Mouse (Mus musculus): Measurements from ENCODE around the gene Fam25c. TPM values are rescaled to one million over a fixed set of nuclear protein-coding genes. Genes with fewer than 3 reads are reported as not detected.
"Not testable (repeated sequence)": the region's sequence is repeated elsewhere in the genome, so short reads cannot be mapped to it uniquely, and the experiment has no call there.

Fam25c gene
- total and polyA plus RNA-seq, 2 experiments, result 56.3 to 74.3 TPM

GRCm38 (mm10) chr14:34323576-34324085 lies 31.6 kb downstream of the Fam25c start:
- no peaks in the 10 kb centered on the region; the same call in 1 of the 2 replicates for H3K79me2 ChIP-seq (ENCODE audit: control insufficient read depth, insufficient read depth, low read length)
- no peak for TF ChIP-seq POLR2A (IDR thresholded peaks at IDR 0.05; ENCODE audit: extremely low read depth, insufficient read depth, low read length)
- no peak overlapping the region for H3K4me3 ChIP-seq (ENCODE audit: insufficient read depth, low read depth, low read length)
- no peak for DNase-seq (ENCODE audit: extremely low read depth, low read depth, low spot score)
- no peak overlapping the region for H3K9ac ChIP-seq (ENCODE audit: low read depth, low read length)
- no peaks in the 10 kb centered on the region for H3K27me3 ChIP-seq (ENCODE audit: control insufficient read depth, insufficient read depth, low read length)
- H3K36me3 ChIP-seq (ENCODE audit: control insufficient read depth, insufficient read depth, low read length), result peaks cover 69% of the 10 kb centered on the region
- no peak overlapping the region for H3K27ac ChIP-seq (replicated peaks; ENCODE audit: insufficient read depth, low read depth, low read length)
- WGBS, result 89% methylated on average over 5 of the region's 5 CpGs
- H3K4me1 ChIP-seq (ENCODE audit: control insufficient read depth, insufficient read depth, low read length), result no peaks in the 10 kb centered on the region; the same call in 1 of the 2 replicates

- Histone ChIP-seq H3K27ac (replicated peaks; ENCODE audit: insufficient read depth, low read depth, low read length) (no peak overlapping the region), H3K9ac (ENCODE audit: low read depth, low read length) (no peak overlapping the region), H3K36me3 (ENCODE audit: control insufficient read depth, insufficient read depth, low read length) (peaks cover 51% of the 10 kb centered on the region), H3K79me2 (ENCODE audit: control insufficient read depth, insufficient read depth, low read length) (peaks cover 14% of the 10 kb centered on the region; the same call in 1 of the 2 replicates), H3K27me3 (ENCODE audit: control insufficient read depth, insufficient read depth, low read length) (no peaks in the 10 kb centered on the region), H3K4me3 (ENCODE audit: insufficient read depth, low read depth, low read length) (no peak overlapping the region), H3K4me1 (ENCODE audit: control insufficient read depth, insufficient read depth, low read length) (peaks cover 12% of the 10 kb centered on the region)
- DNase-seq (ENCODE audit: extremely low read depth, low read depth, low spot score), result no peak
- TF ChIP-seq CTCF (IDR thresholded peaks at IDR 0.05; ENCODE audit: low read depth, low read length) (no peak), POLR2A (IDR thresholded peaks at IDR 0.05; ENCODE audit: extremely low read depth, insufficient read depth, low read length) (no peak)
Observed at GRCm38 (mm10) chr14:34318113-34318512, 37.1 kb downstream of the Fam25c start.

GRCm38 (mm10) chr14:34317431-34317830 lies 37.8 kb downstream of the Fam25c start:
- no peak overlapping the region for H3K4me3 ChIP-seq (ENCODE audit: insufficient read depth, low read depth, low read length)
- H3K27ac ChIP-seq (replicated peaks; ENCODE audit: insufficient read depth, low read depth, low read length), result no peak overlapping the region; the same call in 1 of the 2 replicates
- peaks cover 16% of the 10 kb centered on the region; the same call in 1 of the 2 replicates for H3K79me2 ChIP-seq (ENCODE audit: control insufficient read depth, insufficient read depth, low read length)
- no peak for DNase-seq (ENCODE audit: extremely low read depth, low read depth, low spot score)
- no peak overlapping the region for H3K9ac ChIP-seq (ENCODE audit: low read depth, low read length)
- H3K36me3 ChIP-seq (ENCODE audit: control insufficient read depth, insufficient read depth, low read length), result peaks cover 47% of the 10 kb centered on the region
- TF ChIP-seq POLR2A (IDR thresholded peaks at IDR 0.05; ENCODE audit: extremely low read depth, insufficient read depth, low read length), result no peak
- TF ChIP-seq CTCF (IDR thresholded peaks at IDR 0.05; ENCODE audit: low read depth, low read length), result no peak
- H3K27me3 ChIP-seq (ENCODE audit: control insufficient read depth, insufficient read depth, low read length), result no peaks in the 10 kb centered on the region
- peaks cover 12% of the 10 kb centered on the region for H3K4me1 ChIP-seq (ENCODE audit: control insufficient read depth, insufficient read depth, low read length)
- WGBS, result 34% methylated on average over 3 of the region's 3 CpGs

- TF ChIP-seq POLR2A (IDR thresholded peaks at IDR 0.05; ENCODE audit: extremely low read depth, insufficient read depth, low read length) (no peak), CTCF (IDR thresholded peaks at IDR 0.05; ENCODE audit: low read depth, low read length) (no peak)
- no peak for DNase-seq (ENCODE audit: extremely low read depth, low read depth, low spot score)
- no peak overlapping the region for H3K4me3 ChIP-seq (ENCODE audit: insufficient read depth, low read depth, low read length)
- H3K79me2 ChIP-seq (ENCODE audit: control insufficient read depth, insufficient read depth, low read length), result peaks cover 18% of the 10 kb centered on the region
- WGBS, result 24% methylated on average over 2 of the region's 2 CpGs
- 0 out of 2 replicates have a peak overlapping the region, but pooled peaks have one; percentile 41 for H3K9ac ChIP-seq (ENCODE audit: low read depth, low read length)
- H3K4me1 ChIP-seq (ENCODE audit: control insufficient read depth, insufficient read depth, low read length), result peaks cover 12% of the 10 kb centered on the region
- no peak overlapping the region for H3K27ac ChIP-seq (replicated peaks; ENCODE audit: insufficient read depth, low read depth, low read length)
- H3K27me3 ChIP-seq (ENCODE audit: control insufficient read depth, insufficient read depth, low read length), result no peaks in the 10 kb centered on the region
- peaks cover 43% of the 10 kb centered on the region for H3K36me3 ChIP-seq (ENCODE audit: control insufficient read depth, insufficient read depth, low read length)
Observed at GRCm38 (mm10) chr14:34316346-34316745, 38.9 kb downstream of the Fam25c start.

- no peak overlapping the region for H3K27ac ChIP-seq (replicated peaks; ENCODE audit: insufficient read depth, low read depth, low read length)
- 15% methylated on average over 3 of the region's 3 CpGs for WGBS
- peaks cover 12% of the 10 kb centered on the region for H3K4me1 ChIP-seq (ENCODE audit: control insufficient read depth, insufficient read depth, low read length)
- peaks cover 25% of the 10 kb centered on the region for H3K79me2 ChIP-seq (ENCODE audit: control insufficient read depth, insufficient read depth, low read length)
- peak; percentile 64 for DNase-seq (ENCODE audit: extremely low read depth, low read depth, low spot score)
- H3K9ac ChIP-seq (ENCODE audit: low read depth, low read length), result peak overlapping the region; percentile 28; the same call in 1 of the 2 replicates
- peak overlapping the region; percentile 30; the same call in 1 of the 2 replicates for H3K4me3 ChIP-seq (ENCODE audit: insufficient read depth, low read depth, low read length)
- H3K36me3 ChIP-seq (ENCODE audit: control insufficient read depth, insufficient read depth, low read length), result peaks cover 32% of the 10 kb centered on the region
- no peaks in the 10 kb centered on the region for H3K27me3 ChIP-seq (ENCODE audit: control insufficient read depth, insufficient read depth, low read length)
- TF ChIP-seq CTCF (IDR thresholded peaks at IDR 0.05; ENCODE audit: low read depth, low read length), result no peak
- TF ChIP-seq POLR2A (IDR thresholded peaks at IDR 0.05; ENCODE audit: extremely low read depth, insufficient read depth, low read length), result no peak
Observed at GRCm38 (mm10) chr14:34314796-34315195, 40.4 kb downstream of the Fam25c start.

- not testable (repeated sequence) for DNase-seq (ENCODE audit: extremely low read depth, low read depth, low spot score); H3K27me3 ChIP-seq (ENCODE audit: control insufficient read depth, insufficient read depth, low read length)
- 22% methylated on average over 8 of the region's 8 CpGs for WGBS
- H3K27ac ChIP-seq (replicated peaks; ENCODE audit: insufficient read depth, low read depth, low read length), result peak overlapping the region; percentile 29
- peaks cover 12% of the 10 kb centered on the region for H3K4me1 ChIP-seq (ENCODE audit: control insufficient read depth, insufficient read depth, low read length)
- H3K9ac ChIP-seq (ENCODE audit: low read depth, low read length), result peak overlapping the region; percentile 56
- H3K4me3 ChIP-seq (ENCODE audit: insufficient read depth, low read depth, low read length), result peak overlapping the region; percentile 39
- H3K36me3 ChIP-seq (ENCODE audit: control insufficient read depth, insufficient read depth, low read length), result peaks cover 28% of the 10 kb centered on the region
- H3K79me2 ChIP-seq (ENCODE audit: control insufficient read depth, insufficient read depth, low read length), result peaks cover 25% of the 10 kb centered on the region
Observed at GRCm38 (mm10) chr14:34314383-34314782, 40.9 kb downstream of the Fam25c start.

Data from liver, adult 2 months (tissue).